16 mouse cellular contexts compared by ENCODE assay signal in genomic region chr1:90283912-90284636, GRCm38 (mm10).
DNase-seq lines count a peak whose midpoint lies in the region; ATAC-seq and TF ChIP-seq lines count a peak whose summit lies in the region.
"Had no signal": no experiment of that assay in that cellular context is flagged by ENCODE, and none has a peak within 500 bp of the region (broad histone marks: within the 10 kb centered on the region; RNA-seq: fewer than 3 reads in every experiment).

No protein-coding gene starts in this region.

- no peak overlapping the region for H3K9ac ChIP-seq in forebrain, embryonic 13.5 days
- H3K9ac ChIP-seq in midbrain, embryonic 12.5 days (replicated peaks), result no peak overlapping the region
- H3K9ac ChIP-seq in kidney, embryonic 15.5 days, result no peak overlapping the region
- H3K9ac ChIP-seq: embryonic facial prominence, embryonic 15.5 days; heart, embryonic 13.5 days had no signal

- peak in 1 of 2 experiments; percentile 56 for DNase-seq in layer of hippocampus, adult 2 months (ENCODE audit: low spot score in 2 of 2)
- no peak for DNase-seq in layer of hippocampus, postnatal 10 days (ENCODE audit: low spot score in 2 of 2)
- peak; percentile 65 for DNase-seq in brain, adult 2 months (ENCODE audit: low read depth, low spot score)
- DNase-seq in spleen, postnatal 36 days (ENCODE audit: low spot score in 2 of 2), result no peak
- DNase-seq in urinary bladder, adult 2 months (ENCODE audit: low spot score), result no peak
- DNase-seq: cerebellum, adult 18-20 months; gastrocnemius, adult 2 months; kidney, postnatal 25 days; lung, adult 2 months; right cerebral cortex, postnatal 25 days had no signal

- no peak overlapping the region for H3K4me2 ChIP-seq in forebrain, embryonic 13.5 days
- H3K4me2 ChIP-seq in midbrain, embryonic 12.5 days (replicated peaks), result no peak overlapping the region
- H3K4me2 ChIP-seq in kidney, embryonic 15.5 days, result no peak overlapping the region
- H3K4me2 ChIP-seq: embryonic facial prominence, embryonic 15.5 days; heart, embryonic 13.5 days had no signal

- H3K36me3 ChIP-seq in forebrain, embryonic 13.5 days (ENCODE audit: poor library complexity, severe bottlenecking), result no peaks in the 10 kb centered on the region
- no peaks in the 10 kb centered on the region for H3K36me3 ChIP-seq in midbrain, embryonic 12.5 days
- H3K36me3 ChIP-seq in kidney, embryonic 15.5 days, result no peaks in the 10 kb centered on the region
- H3K36me3 ChIP-seq: embryonic facial prominence, embryonic 15.5 days; heart, embryonic 13.5 days had no signal

- H3K27me3 ChIP-seq in forebrain, embryonic 13.5 days, result no peaks in the 10 kb centered on the region
- H3K27me3 ChIP-seq in midbrain, embryonic 12.5 days, result peaks cover 10% of the 10 kb centered on the region
- no peaks in the 10 kb centered on the region for H3K27me3 ChIP-seq in kidney, embryonic 15.5 days
- H3K27me3 ChIP-seq: embryonic facial prominence, embryonic 15.5 days had no signal

- 66% methylated on average over 6 of the region's 6 CpGs for WGBS in forebrain, embryonic 13.5 days
- 64% methylated on average over 6 of the region's 6 CpGs for WGBS in midbrain, embryonic 12.5 days
- WGBS in kidney, embryonic 15.5 days, result 55% methylated on average over 6 of the region's 6 CpGs

- no peak; the same call in 1 of the 2 replicates for ATAC-seq in forebrain, embryonic 13.5 days
- no peak for ATAC-seq in midbrain, embryonic 12.5 days (ENCODE audit: low FRiP score, low read depth)
- ATAC-seq in kidney, embryonic 15.5 days (replicated peaks; ENCODE audit: low FRiP score), result no peak

- H3K4me3 ChIP-seq in layer of hippocampus, adult 2 months, result no peak overlapping the region
- no peak overlapping the region for H3K4me3 ChIP-seq in forebrain, embryonic 13.5 days
- no peak overlapping the region for H3K4me3 ChIP-seq in midbrain, embryonic 12.5 days
- H3K4me3 ChIP-seq in kidney, embryonic 15.5 days (replicated peaks), result no peak overlapping the region
- H3K4me3 ChIP-seq: embryonic facial prominence, embryonic 15.5 days; gastrocnemius, adult 2 months; heart, embryonic 13.5 days had no signal

- peaks cover 39% of the 10 kb centered on the region for H3K4me1 ChIP-seq in forebrain, embryonic 13.5 days
- peaks cover 30% of the 10 kb centered on the region for H3K4me1 ChIP-seq in midbrain, embryonic 12.5 days
- H3K4me1 ChIP-seq in kidney, embryonic 15.5 days, result peaks cover 48% of the 10 kb centered on the region

- H3K27ac ChIP-seq in layer of hippocampus, adult 2 months, result peak overlapping the region; percentile 93
- peak overlapping the region; percentile 51; the same call in 1 of the 2 replicates for H3K27ac ChIP-seq in forebrain, embryonic 13.5 days
- H3K27ac ChIP-seq in midbrain, embryonic 12.5 days (replicated peaks), result 0 out of 2 replicates have a peak overlapping the region, but pooled peaks have one; percentile 5
- no peak overlapping the region for H3K27ac ChIP-seq in kidney, embryonic 15.5 days
- H3K27ac ChIP-seq: gastrocnemius, adult 2 months; heart, embryonic 13.5 days; stomach, postnatal 0 days had no signal

- TF ChIP-seq CTCF in layer of hippocampus, adult 2 months (conservative IDR thresholded peaks at IDR 0.05), result no peak

- H3K9me3 ChIP-seq in forebrain, embryonic 13.5 days (replicated peaks), result no peaks in the 10 kb centered on the region
- H3K9me3 ChIP-seq in midbrain, embryonic 12.5 days, result no peaks in the 10 kb centered on the region
- H3K9me3 ChIP-seq in kidney, embryonic 15.5 days (replicated peaks), result no peaks in the 10 kb centered on the region
- H3K9me3 ChIP-seq: embryonic facial prominence, embryonic 15.5 days; heart, embryonic 13.5 days had no signal
